Mouse (Mus musculus): ENCODE results near the gene Nfatc2ip.

DNA sequence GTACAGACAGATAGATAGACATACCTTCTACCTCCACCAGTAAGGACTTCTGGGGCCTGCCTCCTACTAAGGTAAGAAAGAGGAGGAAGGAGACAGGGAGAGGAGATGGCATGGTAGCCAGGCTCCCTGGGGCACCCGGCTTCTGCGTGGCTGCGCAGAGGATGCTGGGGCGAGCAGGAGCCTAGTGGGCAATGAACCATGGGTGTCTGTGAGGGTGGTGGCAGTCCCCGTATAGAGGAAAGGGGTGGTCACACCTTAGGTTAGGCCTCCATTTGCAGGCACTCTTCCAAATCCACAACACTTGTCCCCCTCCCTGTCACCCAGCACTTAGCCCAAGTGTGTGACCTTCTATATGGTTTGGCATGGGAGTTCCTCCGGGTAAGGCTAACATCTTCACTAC is 18.2 kb upstream of the Nfatc2ip start, which contains the start of gene Cd19:
- TF ChIP-seq CTCF (conservative IDR thresholded peaks at IDR 0.05; ENCODE audit: low read length) (no peak), POU5F1 (IDR thresholded peaks at IDR 0.05; ENCODE audit: borderline replicate concordance, low read length) (no peak)
